Mouse (Mus musculus): ENCODE data around the gene Gm5741. TPM values are rescaled to one million over a fixed set of nuclear protein-coding genes. Genes with fewer than 3 reads are reported as not detected.

Gene Gm5741
- not detected for polyA plus RNA-seq (2017; shearing (Covaris generic))

GRCm38 (mm10) chr8:85067982-85068381, at the start of gene Gm5741:
Gene Gm5741 (minus strand): TSS chr8:85067982.

GRCm38 (mm10) chr8:85083108-85083813, 15.5 kb upstream of the Gm5741 start, which contains the start of gene Man2b1:
Gene Man2b1 (plus strand): TSS chr8:85083270.

GRCm38 (mm10) chr8:85081216-85081555, 13.4 kb upstream of the Gm5741 start, which contains the start of gene Wdr83:
Gene Wdr83 (minus strand): TSS chr8:85081306.

GRCm38 (mm10) chr8:85080532-85081215, 12.9 kb upstream of the Gm5741 start, which contains the start of gene Wdr83os:
Gene Wdr83os (plus strand): TSS chr8:85080740.

GRCm38 (mm10) chr8:85071514-85072281, 3.9 kb upstream of the Gm5741 start, which contains the start of gene Dhps:
Gene Dhps (plus strand): TSS chr8:85071757.

GRCm38 (mm10) chr8:85059879-85060616, 7.7 kb downstream of the Gm5741 start, which contains the start of gene Fbxw9:
Gene Fbxw9 (plus strand): TSS chr8:85060055.

GRCm38 (mm10) chr8:85036718-85037365, 30.9 kb downstream of the Gm5741 start, which contains the start of gene Tnpo2:
Gene Tnpo2 (plus strand): TSS chr8:85036915.

GRCm38 (mm10) chr8:85026670-85027515, 40.9 kb downstream of the Gm5741 start, which contains the start of gene Trir:
Gene Trir (plus strand): TSS chr8:85026823.

GRCm38 (mm10) chr8:85025098-85025932, 42.5 kb downstream of the Gm5741 start, which contains the start of gene Asna1:
Gene Asna1 (minus strand): TSS chr8:85025281.

Other genes with a start within 250 kb of the Gm5741 start
- gene Dand5, start 245.2 kb downstream of the Gm5741 start, polyA plus RNA-seq (2017; shearing (Covaris generic)): 3.3 TPM
- 19.6 TPM for gene Gadd45gip1, start 236.5 kb downstream of the Gm5741 start, polyA plus RNA-seq (2017; shearing (Covaris generic))
- gene Rad23a, start 227.3 kb downstream of the Gm5741 start, polyA plus RNA-seq (2017; shearing (Covaris generic)): 113 TPM
- 547 TPM for gene Calr, start 221.0 kb downstream of the Gm5741 start, polyA plus RNA-seq (2017; shearing (Covaris generic))
- gene Farsa, start 211.0 kb downstream of the Gm5741 start, polyA plus RNA-seq (2017; shearing (Covaris generic)): 59.5 TPM
- gene Syce2, start 195.9 kb downstream of the Gm5741 start, polyA plus RNA-seq (2017; shearing (Covaris generic)): 5.3 TPM
- gene Gcdh, start 174.1 kb downstream of the Gm5741 start, polyA plus RNA-seq (2017; shearing (Covaris generic)): 22.4 TPM
- 0.57 TPM for gene Klf1, start 166.1 kb downstream of the Gm5741 start, polyA plus RNA-seq (2017; shearing (Covaris generic))
- gene Dnase2a, start 159.4 kb downstream of the Gm5741 start, polyA plus RNA-seq (2017; shearing (Covaris generic)): 5.6 TPM
- gene Mast1, start 130.6 kb downstream of the Gm5741 start, polyA plus RNA-seq (2017; shearing (Covaris generic)): 0.24 TPM
- not detected for gene Rtbdn, start 121.0 kb downstream of the Gm5741 start, polyA plus RNA-seq (2017; shearing (Covaris generic))
- gene Gm49661, start 98.5 kb downstream of the Gm5741 start, polyA plus RNA-seq (2017; shearing (Covaris generic)): not detected
- 110 TPM for gene Prdx2, start 98.4 kb downstream of the Gm5741 start, polyA plus RNA-seq (2017; shearing (Covaris generic))
- gene Rnaseh2a, start 98.2 kb downstream of the Gm5741 start, polyA plus RNA-seq (2017; shearing (Covaris generic)): 59.4 TPM
- gene Junb, start 89.3 kb downstream of the Gm5741 start, polyA plus RNA-seq (2017; shearing (Covaris generic)): 7,373 TPM
- 17.9 TPM for gene Hook2, start 77.4 kb downstream of the Gm5741 start, polyA plus RNA-seq (2017; shearing (Covaris generic))
- not detected for gene Best2, start 53.5 kb downstream of the Gm5741 start, polyA plus RNA-seq (2017; shearing (Covaris generic))
- 29.1 TPM for gene Asna1, start 42.7 kb downstream of the Gm5741 start, polyA plus RNA-seq (2017; shearing (Covaris generic))
- gene Trir, start 41.2 kb downstream of the Gm5741 start, polyA plus RNA-seq (2017; shearing (Covaris generic)): 198 TPM
- gene Tnpo2, start 31.1 kb downstream of the Gm5741 start, polyA plus RNA-seq (2017; shearing (Covaris generic)): 25.2 TPM
- 6.5 TPM for gene Fbxw9, start 7.9 kb downstream of the Gm5741 start, polyA plus RNA-seq (2017; shearing (Covaris generic))
- gene Dhps, start 3.8 kb upstream of the Gm5741 start, polyA plus RNA-seq (2017; shearing (Covaris generic)): 89.1 TPM
- 134 TPM for gene Wdr83os, start 12.8 kb upstream of the Gm5741 start, polyA plus RNA-seq (2017; shearing (Covaris generic))
- 18.9 TPM for gene Wdr83, start 13.3 kb upstream of the Gm5741 start, polyA plus RNA-seq (2017; shearing (Covaris generic))
- 93.4 TPM for gene Man2b1, start 15.3 kb upstream of the Gm5741 start, polyA plus RNA-seq (2017; shearing (Covaris generic))
- gene Zfp791, start 55.1 kb upstream of the Gm5741 start, polyA plus RNA-seq (2017; shearing (Covaris generic)): not detected
- gene Cks1brt, start 83.9 kb upstream of the Gm5741 start, polyA plus RNA-seq (2017; shearing (Covaris generic)): not detected
- gene Olfr371, start 158.0 kb upstream of the Gm5741 start, polyA plus RNA-seq (2017; shearing (Covaris generic)): not detected
- gene Orc6, start 231.7 kb upstream of the Gm5741 start, polyA plus RNA-seq (2017; shearing (Covaris generic)): 33.3 TPM
- 64.5 TPM for gene Vps35, start 231.8 kb upstream of the Gm5741 start, polyA plus RNA-seq (2017; shearing (Covaris generic))

Data from effector memory CD4-positive, alpha-beta T cell, adult 5 months (primary cell).